Mouse (Mus musculus): Measurements from ENCODE around the gene Rab4b. TPM values are rescaled to one million over a fixed set of nuclear protein-coding genes. Genes with fewer than 3 reads are reported as not detected.

Rab4b gene
- polyA plus RNA-seq, 1 experiment from 2014 or later, result 71.1 TPM

DNA sequence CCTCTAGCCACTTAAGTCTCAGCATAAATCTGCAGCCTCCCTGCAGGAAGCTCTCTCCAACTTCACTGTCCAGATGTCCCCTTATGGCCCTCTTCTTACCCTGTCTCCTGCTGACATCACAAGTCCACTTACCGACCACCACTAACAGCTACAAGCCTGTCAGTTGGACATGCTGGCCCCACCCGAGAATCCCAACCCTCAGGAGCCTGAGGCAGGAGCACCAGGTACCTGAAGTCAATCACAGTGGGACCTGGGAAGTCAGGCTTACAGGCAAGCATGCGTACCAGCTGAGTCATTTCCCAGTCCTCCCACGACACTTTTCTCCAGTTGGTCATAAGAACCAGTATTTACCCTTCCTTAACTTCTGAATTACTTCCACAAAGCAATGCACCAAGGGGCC, 15.0 kb upstream of the Rab4b start:
- Histone ChIP-seq H3K4me3 (ENCODE audit: low read depth, low read length) (no peak overlapping the region), H3K4me1 (ENCODE audit: control insufficient read depth, insufficient read depth, low read length) (peaks cover 12% of the 10 kb centered on the region; the same call in 1 of the 2 replicates), H3K4me2 (replicated peaks; ENCODE audit: low read depth, low read length) (no peak overlapping the region), H3K36me3 (ENCODE audit: control insufficient read depth, insufficient read depth, low read length) (peaks cover 49% of the 10 kb centered on the region), H3K27me3 (ENCODE audit: control insufficient read depth, insufficient read depth, low read length) (no peaks in the 10 kb centered on the region), H3K9me3 (ENCODE audit: control insufficient read depth, low read depth, low read length) (no peaks in the 10 kb centered on the region), H3K27ac (ENCODE audit: low read length) (no peak overlapping the region), H3K9ac (replicated peaks; ENCODE audit: low read depth, low read length) (no peak overlapping the region)
- no peak for ATAC-seq (ENCODE audit: insufficient number of reproducible peaks, insufficient read depth, low FRiP score, low read depth)
- WGBS, result 72% methylated on average over 4 of the region's 4 CpGs

DNA sequence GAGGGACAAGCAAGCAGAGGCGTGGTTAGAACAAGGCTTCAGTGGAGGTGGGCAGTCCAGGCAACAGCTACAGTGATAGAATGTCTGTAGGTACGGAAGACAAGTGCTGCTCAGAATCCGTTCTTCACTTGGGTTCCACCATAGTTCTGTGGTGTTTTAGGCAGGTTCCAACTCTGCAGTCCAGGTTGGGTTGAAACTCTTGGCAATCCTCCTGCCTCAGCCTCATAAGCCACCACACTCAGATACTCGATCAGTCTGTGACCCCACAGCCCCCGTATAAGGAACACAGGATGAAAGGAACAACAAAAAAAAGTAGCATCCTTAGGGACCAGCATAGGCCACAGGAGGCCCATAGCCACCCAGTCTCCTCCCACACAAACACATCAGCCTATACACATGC, 13.7 kb upstream of the Rab4b start:
- H3K4me1 ChIP-seq (ENCODE audit: control insufficient read depth, insufficient read depth, low read length), result peaks cover 12% of the 10 kb centered on the region; the same call in 1 of the 2 replicates
- no peak overlapping the region for H3K4me2 ChIP-seq (replicated peaks; ENCODE audit: low read depth, low read length)
- H3K9me3 ChIP-seq (ENCODE audit: control insufficient read depth, low read depth, low read length), result no peaks in the 10 kb centered on the region
- WGBS, result 99% methylated on average over 5 of the region's 5 CpGs
- no peak for ATAC-seq (ENCODE audit: insufficient number of reproducible peaks, insufficient read depth, low FRiP score, low read depth)
- peaks cover 62% of the 10 kb centered on the region for H3K36me3 ChIP-seq (ENCODE audit: control insufficient read depth, insufficient read depth, low read length)
- H3K27ac ChIP-seq (ENCODE audit: low read length), result no peak overlapping the region
- H3K27me3 ChIP-seq (ENCODE audit: control insufficient read depth, insufficient read depth, low read length), result no peaks in the 10 kb centered on the region
- no peak overlapping the region for H3K4me3 ChIP-seq (ENCODE audit: low read depth, low read length)
- H3K9ac ChIP-seq (replicated peaks; ENCODE audit: low read depth, low read length), result no peak overlapping the region

DNA sequence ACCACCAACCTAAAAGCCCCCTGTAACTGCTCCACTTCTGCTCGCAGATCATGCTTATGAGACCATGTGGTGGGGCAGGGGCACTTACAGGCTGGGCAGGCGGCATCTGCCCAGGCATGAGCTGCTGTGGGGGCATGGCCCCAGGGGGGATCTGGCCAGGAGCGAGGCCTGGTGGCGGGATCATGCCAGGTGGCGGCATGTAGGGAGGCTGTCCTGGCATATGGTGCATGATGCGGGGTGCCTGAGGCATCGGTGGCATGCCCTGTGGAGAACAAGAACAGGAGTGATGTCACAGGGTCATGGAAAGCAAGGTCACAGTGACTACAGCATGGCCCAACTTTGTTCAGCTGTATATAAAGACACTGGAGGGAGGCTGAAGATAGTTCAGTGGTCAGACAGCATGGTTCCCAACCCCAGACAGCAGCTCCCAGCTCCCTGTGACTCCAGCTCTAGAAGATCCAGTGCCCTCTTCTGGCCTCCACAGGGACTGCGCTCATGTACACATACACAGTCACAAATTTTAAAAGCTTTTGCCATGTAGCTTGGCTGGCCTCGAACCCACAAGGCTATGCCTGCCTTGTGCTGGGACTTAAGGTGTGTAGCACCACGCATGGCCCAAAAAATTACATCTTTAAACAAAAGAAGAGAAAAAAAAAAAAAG, 10.7 kb upstream of the Rab4b start:
- Histone ChIP-seq H3K9me3 (ENCODE audit: control insufficient read depth, low read depth, low read length) (no peaks in the 10 kb centered on the region), H3K9ac (replicated peaks; ENCODE audit: low read depth, low read length) (no peak overlapping the region), H3K4me2 (replicated peaks; ENCODE audit: low read depth, low read length) (no peak overlapping the region), H3K4me3 (ENCODE audit: low read depth, low read length) (no peak overlapping the region), H3K27me3 (ENCODE audit: control insufficient read depth, insufficient read depth, low read length) (no peaks in the 10 kb centered on the region), H3K36me3 (ENCODE audit: control insufficient read depth, insufficient read depth, low read length) (peaks cover 92% of the 10 kb centered on the region), H3K27ac (ENCODE audit: low read length) (no peak overlapping the region), H3K4me1 (ENCODE audit: control insufficient read depth, insufficient read depth, low read length) (peaks cover 3% of the 10 kb centered on the region; the same call in 1 of the 2 replicates)
- no peak for ATAC-seq (ENCODE audit: insufficient number of reproducible peaks, insufficient read depth, low FRiP score, low read depth)
- WGBS, result 96% methylated on average over 10 of the region's 10 CpGs

DNA sequence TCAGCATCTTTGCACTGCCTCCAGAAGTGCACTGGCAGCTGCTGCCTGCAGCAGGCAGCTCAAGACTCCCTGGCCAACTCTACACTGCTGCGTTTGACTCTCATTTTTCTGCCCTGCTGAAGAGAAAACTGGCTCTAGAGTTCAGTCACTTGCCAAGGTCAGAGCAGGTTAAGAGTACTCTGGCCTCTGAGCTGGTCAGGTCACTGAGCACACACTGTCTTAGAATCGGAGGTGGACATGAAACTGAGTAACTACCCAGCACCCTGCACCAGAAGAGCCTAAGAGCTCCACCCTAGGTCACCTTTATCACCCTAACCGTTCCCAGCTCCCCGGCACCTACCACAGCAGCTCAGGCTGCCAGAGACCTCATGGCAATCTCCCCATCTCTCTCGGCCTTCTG, 7.3 kb upstream of the Rab4b start:
- Histone ChIP-seq H3K27me3 (ENCODE audit: control insufficient read depth, insufficient read depth, low read length) (no peaks in the 10 kb centered on the region), H3K9ac (replicated peaks; ENCODE audit: low read depth, low read length) (no peak overlapping the region), H3K4me2 (replicated peaks; ENCODE audit: low read depth, low read length) (no peak overlapping the region), H3K9me3 (ENCODE audit: control insufficient read depth, low read depth, low read length) (no peaks in the 10 kb centered on the region), H3K36me3 (ENCODE audit: control insufficient read depth, insufficient read depth, low read length) (peaks cover 74% of the 10 kb centered on the region), H3K4me3 (ENCODE audit: low read depth, low read length) (no peak overlapping the region), H3K4me1 (ENCODE audit: control insufficient read depth, insufficient read depth, low read length) (no peaks in the 10 kb centered on the region), H3K27ac (ENCODE audit: low read length) (no peak overlapping the region)
- 92% methylated on average over 5 of the region's 5 CpGs for WGBS
- no peak for ATAC-seq (ENCODE audit: insufficient number of reproducible peaks, insufficient read depth, low FRiP score, low read depth)

DNA sequence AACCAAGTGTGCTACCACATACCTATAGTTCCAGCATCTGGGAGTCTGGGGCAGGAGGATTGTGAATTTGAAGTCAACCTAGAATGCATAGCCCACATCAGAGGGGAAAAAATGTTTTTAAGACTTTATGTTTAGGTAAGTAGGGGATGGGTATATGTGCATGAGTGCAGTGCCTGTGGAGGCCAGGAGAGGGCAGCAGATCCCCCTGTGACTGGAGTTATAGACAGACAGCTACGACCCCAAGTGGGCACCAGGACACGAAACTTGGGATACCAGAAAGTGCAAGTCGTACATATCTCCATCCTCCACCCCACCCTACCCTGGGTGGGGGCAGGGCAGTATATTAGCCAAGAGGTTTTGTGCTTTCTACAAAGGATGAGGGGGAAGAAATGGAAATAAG, 6.3 kb upstream of the Rab4b start:
- H3K27ac ChIP-seq (ENCODE audit: low read length), result no peak overlapping the region
- WGBS, result 59% methylated on average over 3 of the region's 3 CpGs
- no peak overlapping the region for H3K4me2 ChIP-seq (replicated peaks; ENCODE audit: low read depth, low read length)
- no peaks in the 10 kb centered on the region for H3K9me3 ChIP-seq (ENCODE audit: control insufficient read depth, low read depth, low read length)
- H3K9ac ChIP-seq (replicated peaks; ENCODE audit: low read depth, low read length), result no peak overlapping the region
- no peaks in the 10 kb centered on the region for H3K4me1 ChIP-seq (ENCODE audit: control insufficient read depth, insufficient read depth, low read length)
- H3K27me3 ChIP-seq (ENCODE audit: control insufficient read depth, insufficient read depth, low read length), result no peaks in the 10 kb centered on the region
- no peak overlapping the region for H3K4me3 ChIP-seq (ENCODE audit: low read depth, low read length)
- peaks cover 64% of the 10 kb centered on the region for H3K36me3 ChIP-seq (ENCODE audit: control insufficient read depth, insufficient read depth, low read length)
- no peak for ATAC-seq (ENCODE audit: insufficient number of reproducible peaks, insufficient read depth, low FRiP score, low read depth)

DNA sequence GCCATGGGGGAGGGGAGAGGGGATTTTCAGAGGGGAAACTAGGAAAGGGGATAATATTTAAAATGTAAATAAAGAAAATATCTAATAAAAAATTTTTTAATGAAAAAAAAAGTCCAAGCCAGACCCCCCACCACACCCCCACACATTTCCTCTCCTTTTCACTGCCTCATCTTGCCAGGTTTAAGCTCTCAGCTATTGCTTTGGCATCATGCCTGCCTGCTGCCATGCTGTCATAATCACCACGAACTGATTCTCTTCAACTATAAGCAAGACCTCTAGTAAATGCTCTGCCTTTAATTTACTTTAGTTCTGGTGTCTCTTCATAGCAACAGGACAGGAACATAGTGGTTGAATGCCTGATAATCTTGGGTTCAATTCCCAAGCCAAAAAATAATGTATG, 3.8 kb upstream of the Rab4b start:
- H3K4me3 ChIP-seq (ENCODE audit: low read depth, low read length), result no peak overlapping the region
- WGBS, result 74% methylated on average over 1 of the region's 1 CpGs
- H3K27ac ChIP-seq (ENCODE audit: low read length), result no peak overlapping the region
- no peaks in the 10 kb centered on the region for H3K4me1 ChIP-seq (ENCODE audit: control insufficient read depth, insufficient read depth, low read length)
- H3K4me2 ChIP-seq (replicated peaks; ENCODE audit: low read depth, low read length), result no peak overlapping the region
- no peak overlapping the region for H3K9ac ChIP-seq (replicated peaks; ENCODE audit: low read depth, low read length)
- H3K27me3 ChIP-seq (ENCODE audit: control insufficient read depth, insufficient read depth, low read length), result no peaks in the 10 kb centered on the region
- peaks cover 40% of the 10 kb centered on the region for H3K36me3 ChIP-seq (ENCODE audit: control insufficient read depth, insufficient read depth, low read length)
- ATAC-seq (ENCODE audit: insufficient number of reproducible peaks, insufficient read depth, low FRiP score, low read depth), result no peak
- no peaks in the 10 kb centered on the region for H3K9me3 ChIP-seq (ENCODE audit: control insufficient read depth, low read depth, low read length)

DNA sequence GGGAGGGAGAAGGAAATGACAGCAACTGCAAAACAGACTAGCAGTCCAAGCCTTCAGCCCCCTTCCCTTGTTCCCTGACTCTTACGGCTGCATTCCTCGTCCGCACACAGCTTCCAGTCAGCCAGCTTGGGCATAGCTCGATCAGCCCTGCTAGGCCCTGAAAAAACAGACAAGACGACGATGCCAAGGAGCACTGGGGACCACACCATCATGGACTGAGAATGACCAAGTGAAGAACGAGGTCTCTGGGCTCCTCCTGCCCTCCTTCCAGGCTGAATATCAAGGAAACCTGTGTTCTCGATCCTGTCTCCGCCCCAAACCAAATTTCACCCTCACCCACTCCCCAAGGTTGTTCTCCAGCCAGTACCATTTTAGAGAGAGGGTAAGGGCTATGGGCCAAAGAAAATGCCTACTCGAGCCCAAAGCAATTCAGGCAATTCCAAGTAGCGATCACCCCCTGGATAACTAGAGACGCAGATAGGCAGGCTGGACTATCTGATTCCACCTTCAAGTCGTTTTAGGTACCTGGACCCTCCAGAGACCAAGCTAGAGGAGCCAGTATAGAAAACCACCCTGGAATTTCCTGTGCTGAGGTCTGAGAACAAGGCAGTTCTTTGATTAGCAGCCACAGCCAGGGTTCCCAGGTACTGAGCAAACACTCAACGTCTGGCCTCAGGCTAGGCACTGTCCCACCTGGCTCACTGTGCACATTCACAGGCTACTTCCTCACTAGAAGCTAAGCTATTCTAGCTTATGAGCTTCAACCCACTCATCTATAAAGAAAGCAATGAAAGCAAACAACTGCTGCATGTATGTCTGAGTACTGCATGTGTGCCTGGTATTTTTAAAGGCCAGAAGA, 2.4 kb upstream of the Rab4b start, which contains the start of the genes Gm21983 and Mia:
TSS of gene Gm21983 (minus strand) at position 250 of the 859 bp plus-strand sequence.
TSS of gene Mia (minus strand) at position 321 of the 859 bp plus-strand sequence.
- Histone ChIP-seq H3K27me3 (ENCODE audit: control insufficient read depth, insufficient read depth, low read length) (no peaks in the 10 kb centered on the region), H3K4me3 (ENCODE audit: low read depth, low read length) (no peak within 1 kb of the TSS), H3K4me2 (replicated peaks; ENCODE audit: low read depth, low read length) (no peak within 1 kb of the TSS), H3K9me3 (ENCODE audit: control insufficient read depth, low read depth, low read length) (no peaks in the 10 kb centered on the region), H3K27ac (ENCODE audit: low read length) (peak within 1 kb of the TSS; percentile 52; the same call in 1 of the 2 replicates), H3K9ac (replicated peaks; ENCODE audit: low read depth, low read length) (no peak within 1 kb of the TSS), H3K4me1 (ENCODE audit: control insufficient read depth, insufficient read depth, low read length) (no peaks in the 10 kb centered on the region), H3K36me3 (ENCODE audit: control insufficient read depth, insufficient read depth, low read length) (peaks cover 26% of the 10 kb centered on the region)
- no peak for ATAC-seq (ENCODE audit: insufficient number of reproducible peaks, insufficient read depth, low FRiP score, low read depth)
- WGBS, result 66% methylated on average over 14 of the region's 14 CpGs

DNA sequence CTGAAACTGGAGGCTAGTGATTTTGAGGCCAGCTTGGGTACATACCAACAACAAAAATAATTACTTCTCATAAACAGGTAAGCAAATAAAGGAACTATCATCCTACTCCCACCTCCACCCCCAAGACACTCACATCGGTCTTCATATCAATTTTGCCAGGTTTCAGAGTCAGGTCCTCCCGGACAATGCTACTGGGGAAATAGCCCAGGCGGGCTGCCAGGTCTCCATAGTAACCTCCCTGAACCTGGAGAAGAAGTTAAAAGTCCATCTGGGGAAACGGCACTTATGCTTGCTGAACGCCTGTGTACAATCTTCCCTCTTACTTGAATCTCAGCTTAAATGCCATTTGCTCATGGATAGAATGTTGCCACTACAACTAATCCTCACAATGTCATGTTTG, 1.3 kb upstream of the Rab4b start:
- Histone ChIP-seq H3K4me2 (replicated peaks; ENCODE audit: low read depth, low read length) (no peak overlapping the region), H3K4me3 (ENCODE audit: low read depth, low read length) (no peak overlapping the region), H3K4me1 (ENCODE audit: control insufficient read depth, insufficient read depth, low read length) (no peaks in the 10 kb centered on the region), H3K9me3 (ENCODE audit: control insufficient read depth, low read depth, low read length) (no peaks in the 10 kb centered on the region), H3K27ac (ENCODE audit: low read length) (no peak overlapping the region), H3K9ac (replicated peaks; ENCODE audit: low read depth, low read length) (no peak overlapping the region), H3K36me3 (ENCODE audit: control insufficient read depth, insufficient read depth, low read length) (peaks cover 15% of the 10 kb centered on the region), H3K27me3 (ENCODE audit: control insufficient read depth, insufficient read depth, low read length) (no peaks in the 10 kb centered on the region)
- WGBS, result 57% methylated on average over 5 of the region's 5 CpGs
- ATAC-seq (ENCODE audit: insufficient number of reproducible peaks, insufficient read depth, low FRiP score, low read depth), result no peak

Data from stomach, embryonic 14.5 days (tissue).